Mouse (Mus musculus) gastrocnemius, postnatal 14 days (tissue): Measurements from ENCODE around the gene Ctc1. TPM values are rescaled to one million over a fixed set of nuclear protein-coding genes. Genes with fewer than 3 reads are reported as not detected.

ENCODE experiments used
- DNase-seq: peaks from one replicate; pipeline ENCODE4 v3.0.0; 2021; ENCODE audit warnings: mixed read lengths
- intact Hi-C: fragments of 180-260 bp; cut with DNase I; formaldehyde crosslinking; loops from one replicate; pipeline ENCODE4 v1.15.1; 2025; ENCODE audit warnings: low total_unique reads
- total RNA-seq, 2 experiments: library from RNA; stranded (reverse); gene quantifications; 2 replicates each; pipeline ENCODE4 v1.2.3; 2021

Ctc1 gene
- total RNA-seq, 2 experiments from 2014 or later, result 7.5 to 8.1 TPM

GRCm38 (mm10) chr11:69038173-69038572 lies 22.5 kb downstream of the Ctc1 start:
- no peak for DNase-seq

GRCm38 (mm10) chr11:69045531-69046394 lies 30.1 kb downstream of the Ctc1 start, which contains the start of gene Aurkb:
TSS of gene Aurkb (plus strand) at chr11:69045647.
- intact Hi-C loops, result no loop called here
- peak; percentile 88 for DNase-seq

More at GRCm38 (mm10) chr11:69038173-69038572, 22.5 kb downstream of the Ctc1 start:
- intact Hi-C loops, result no loop called here

- no peak for DNase-seq
- intact Hi-C loops, result no loop called here
Measured at GRCm38 (mm10) chr11:69046395-69046774, 30.7 kb downstream of the Ctc1 start.

- DNase-seq, result no peak
- intact Hi-C loops, result no loop called here
Measured at GRCm38 (mm10) chr11:69047592-69047991, 31.9 kb downstream of the Ctc1 start.

- intact Hi-C loops, result no loop called here
- DNase-seq, result no peak
Measured at GRCm38 (mm10) chr11:69048151-69048550, 32.4 kb downstream of the Ctc1 start.

GRCm38 (mm10) chr11:69050748-69051147 lies 35.0 kb downstream of the Ctc1 start:
- intact Hi-C loops, result no loop called here
- DNase-seq, result no peak

- intact Hi-C loops, result no loop called here
- no peak for DNase-seq
Measured at GRCm38 (mm10) chr11:69051771-69052170, 36.1 kb downstream of the Ctc1 start.

- intact Hi-C loops, result no loop called here
Measured at GRCm38 (mm10) chr11:69052824-69053421, 37.2 kb downstream of the Ctc1 start.

GRCm38 (mm10) chr11:69053848-69054247 lies 38.1 kb downstream of the Ctc1 start:
- DNase-seq, result no peak
- intact Hi-C loops, result no loop called here

More at GRCm38 (mm10) chr11:69052824-69053421, 37.2 kb downstream of the Ctc1 start:
- no peak for DNase-seq

- no peak for DNase-seq
- intact Hi-C loops, result no loop called here
Measured at GRCm38 (mm10) chr11:69058265-69058664, 42.6 kb downstream of the Ctc1 start.

- no peak for DNase-seq
- intact Hi-C loops, result no loop called here
Measured at GRCm38 (mm10) chr11:69058729-69059356, 43.1 kb downstream of the Ctc1 start.

- peak; percentile 96 for DNase-seq
- intact Hi-C loops, result no loop called here
Measured at GRCm38 (mm10) chr11:69059357-69059974, 43.8 kb downstream of the Ctc1 start, which contains the start of gene Borcs6. TSS of gene Borcs6 (plus strand) at chr11:69059717.

GRCm38 (mm10) chr11:69059975-69060411 lies 44.3 kb downstream of the Ctc1 start:
- intact Hi-C loops, result no loop called here
- DNase-seq, result peak; percentile 55

GRCm38 (mm10) chr11:69060448-69061254 lies 44.9 kb downstream of the Ctc1 start:
- intact Hi-C loops, result no loop called here
- peak; percentile 32 for DNase-seq

- DNase-seq, result no peak
- intact Hi-C loops, result no loop called here
Measured at GRCm38 (mm10) chr11:69061255-69061912, 45.7 kb downstream of the Ctc1 start.

GRCm38 (mm10) chr11:69062194-69062760 lies 46.6 kb downstream of the Ctc1 start:
- DNase-seq, result peak; percentile 62
- intact Hi-C loops, result loop anchor here (2.0 kb wide), 1 partner anchor 21 kb away; no protein-coding TSS in a partner anchor

GRCm38 (mm10) chr11:69062761-69063224 lies 47.1 kb downstream of the Ctc1 start:
- intact Hi-C loops, result loop anchor here (2.0 kb wide), 1 partner anchor 22 kb away; no protein-coding TSS in a partner anchor
- DNase-seq, result peak; percentile 89
